Mouse (Mus musculus) layer of hippocampus, adult 9-11 months (tissue): ENCODE data around the gene Prkch.

ENCODE experiments used
- DNase-seq: peaks from one replicate; pipeline ENCODE4 v3.0.0; 2022

Gene Prkch

GRCm38 (mm10) chr12:73764649-73765525, 180.3 kb downstream of the Prkch start:
- no peak for DNase-seq

GRCm38 (mm10) chr12:73766152-73766551, 181.6 kb downstream of the Prkch start:
- no peak for DNase-seq

- no peak for DNase-seq
These were observed 184.2 kb downstream of the Prkch start for GRCm38 (mm10) chr12:73768788-73769187.

- no peak for DNase-seq
These were observed 184.9 kb downstream of the Prkch start for GRCm38 (mm10) chr12:73769536-73769935.

- no peak for DNase-seq
These were observed 186.2 kb downstream of the Prkch start for GRCm38 (mm10) chr12:73770771-73771170.

- no peak for DNase-seq
These were observed 190.3 kb downstream of the Prkch start for GRCm38 (mm10) chr12:73774793-73775385.

GRCm38 (mm10) chr12:73776401-73776945, 191.9 kb downstream of the Prkch start:
- no peak for DNase-seq

- DNase-seq: no peak
These were observed 193.1 kb downstream of the Prkch start for GRCm38 (mm10) chr12:73777673-73778072.

- peak; percentile 89 for DNase-seq
These were observed 195.0 kb downstream of the Prkch start for GRCm38 (mm10) chr12:73779332-73780231.

- DNase-seq: peak; percentile 58
These were observed 196.9 kb downstream of the Prkch start for GRCm38 (mm10) chr12:73781425-73782032.

- DNase-seq: peak; percentile 52
These were observed 202.3 kb downstream of the Prkch start for GRCm38 (mm10) chr12:73786909-73787308.

- no peak for DNase-seq
These were observed 204.3 kb downstream of the Prkch start for GRCm38 (mm10) chr12:73788850-73789249.

- no peak for DNase-seq
These were observed 206.0 kb downstream of the Prkch start for GRCm38 (mm10) chr12:73790571-73791108.

GRCm38 (mm10) chr12:73793216-73793615, 208.6 kb downstream of the Prkch start:
- DNase-seq: no peak

GRCm38 (mm10) chr12:73793744-73794143, 209.1 kb downstream of the Prkch start:
- DNase-seq: no peak

GRCm38 (mm10) chr12:73794151-73794883, 209.7 kb downstream of the Prkch start:
- DNase-seq: peak; percentile 89

GRCm38 (mm10) chr12:73799671-73800070, 215.1 kb downstream of the Prkch start:
- no peak for DNase-seq

- no peak for DNase-seq
These were observed 216.3 kb downstream of the Prkch start for GRCm38 (mm10) chr12:73800886-73801285.

- DNase-seq: no peak
These were observed 217.2 kb downstream of the Prkch start for GRCm38 (mm10) chr12:73801845-73802244.

- DNase-seq: no peak
These were observed 217.9 kb downstream of the Prkch start for GRCm38 (mm10) chr12:73802379-73803057.

GRCm38 (mm10) chr12:73803946-73804345, 219.3 kb downstream of the Prkch start:
- no peak for DNase-seq
